Mouse (Mus musculus) MEL (cell line): ENCODE data around the gene Pecam1. TPM values are rescaled to one million over a fixed set of nuclear protein-coding genes. Genes with fewer than 3 reads are reported as not detected.

Experiments
- DNase-seq: peaks from one replicate; pipeline ENCODE4 v3.0.0; 2011; ENCODE audit warnings: low read depth, low spot score
- H3K27ac ChIP-seq: 2 replicates; pipeline ENCODE4 v1.5.1; 2012; ENCODE audit warnings: low read depth, mild to moderate bottlenecking, control low read depth, low read length, moderate library complexity; ENCODE audit not compliant: control insufficient read depth
- H3K27me3 ChIP-seq, 2 experiments: fragments of 150-350 bp in 1 of 2; sonication (generic) in 1 of 2; 2 replicates each; pipeline ENCODE4 v1.6.1; 2012; ENCODE audit warnings: low read length in 2 of 2, mild to moderate bottlenecking in 2 of 2, improper control_type of control experiment in 1 of 2, moderate library complexity in 1 of 2; ENCODE audit not compliant: insufficient read depth in 2 of 2, control insufficient read depth in 1 of 2
- H3K36me3 ChIP-seq, 2 experiments: 2 replicates each; pipeline ENCODE4 v1.6.1; 2012 to 2014; ENCODE audit warnings: low read length in 2 of 2, improper control_type of control experiment in 1 of 2, inconsistent platforms in 1 of 2, mild to moderate bottlenecking in 1 of 2; ENCODE audit not compliant: insufficient read depth in 2 of 2, control insufficient read depth in 1 of 2
- H3K4me1 ChIP-seq, 2 experiments: fragments of 150-350 bp in 1 of 2; sonication (generic) in 1 of 2; 2 replicates each; pipeline ENCODE4 v1.6.1; 2012; ENCODE audit warnings: low read length in 2 of 2, improper control_type of control experiment in 1 of 2, mild to moderate bottlenecking in 1 of 2; ENCODE audit not compliant: insufficient read depth in 2 of 2, control insufficient read depth in 1 of 2
- H3K4me3 ChIP-seq, 2 experiments: fragments of 150-350 bp in 1 of 2; sonication (generic) in 1 of 2; 2 replicates each; pipeline ENCODE4 v1.5.1; 2012; ENCODE audit warnings: low read depth in 2 of 2, low read length in 2 of 2, mild to moderate bottlenecking in 2 of 2, moderate library complexity in 2 of 2, control low read depth in 1 of 2, improper control_type of control experiment in 1 of 2; ENCODE audit not compliant: control insufficient read depth in 1 of 2, insufficient read depth in 1 of 2
- H3K79me2 ChIP-seq: 2 replicates; pipeline ENCODE4 v1.6.1; 2012; ENCODE audit warnings: mild to moderate bottlenecking, low read length, moderate library complexity; ENCODE audit not compliant: control insufficient read depth, poor library complexity, insufficient read depth
- H3K9ac ChIP-seq: 2 replicates; pipeline ENCODE4 v1.6.1; 2012; ENCODE audit warnings: low read depth, mild to moderate bottlenecking, control low read depth, low read length, moderate library complexity; ENCODE audit not compliant: control insufficient read depth, poor library complexity, severe bottlenecking
- H3K9me3 ChIP-seq: fragments of 150-350 bp; sonication (generic); replicated peaks from 2 replicates; pipeline ENCODE4 v1.6.1; 2012; ENCODE audit warnings: mild to moderate bottlenecking, low read length, improper control_type of control experiment, moderate library complexity; ENCODE audit not compliant: insufficient read depth
- CTCF ChIP-seq, 3 experiments: IDR thresholded peaks in 2 of 3; conservative IDR thresholded peaks in 1 of 3; 2 replicates each; pipeline ENCODE4 v1.5.1; 2011 to 2012; ENCODE audit warnings: low read length in 3 of 3, low read depth in 2 of 3, mild to moderate bottlenecking in 2 of 3, improper control_type of control experiment in 1 of 3, inconsistent platforms in 1 of 3, mixed read lengths in 1 of 3, moderate library complexity in 1 of 3; ENCODE audit not compliant: control insufficient read depth in 1 of 3, insufficient read depth in 1 of 3, poor library complexity in 1 of 3, severe bottlenecking in 1 of 3
- E2F4 ChIP-seq: IDR thresholded peaks from 2 replicates; pipeline ENCODE4 v1.6.1; 2011; ENCODE audit warnings: low read depth, low read length, improper control_type of control experiment, borderline replicate concordance
- ELF1 ChIP-seq: IDR thresholded peaks from 2 replicates; pipeline ENCODE4 v1.6.1; 2014; ENCODE audit warnings: low read depth, mild to moderate bottlenecking, inconsistent platforms, low read length, improper control_type of control experiment, moderate library complexity
- EP300 ChIP-seq, 2 experiments: IDR thresholded peaks; 2 replicates each; pipeline ENCODE4 v1.6.1; 2011; ENCODE audit warnings: improper control_type of control experiment in 2 of 2, low read length in 2 of 2, low read depth in 1 of 2, mild to moderate bottlenecking in 1 of 2
- GATA1 ChIP-seq: IDR thresholded peaks from 2 replicates; pipeline ENCODE4 v1.6.1; 2011; ENCODE audit warnings: low read depth, low read length, improper control_type of control experiment
- JUND ChIP-seq: IDR thresholded peaks from 2 replicates; pipeline ENCODE4 v1.6.1; 2011; ENCODE audit warnings: low read depth, mild to moderate bottlenecking, improper control_type of control experiment, low read length
- MAFK ChIP-seq: IDR thresholded peaks from 2 replicates; pipeline ENCODE4 v1.6.1; 2011; ENCODE audit warnings: low read depth, mild to moderate bottlenecking, low read length, improper control_type of control experiment, borderline replicate concordance
- MXI1 ChIP-seq: IDR thresholded peaks from 2 replicates; pipeline ENCODE4 v1.6.1; 2011; ENCODE audit warnings: mild to moderate bottlenecking, low read depth, low read length, improper control_type of control experiment
- MYB ChIP-seq: IDR thresholded peaks from 2 replicates; pipeline ENCODE4 v1.6.1; 2011; ENCODE audit warnings: mild to moderate bottlenecking, low read depth, low read length, improper control_type of control experiment
- POLR2A ChIP-seq, 2 experiments: IDR thresholded peaks; 2 replicates each; pipeline ENCODE4 v1.6.1; 2011 to 2012; ENCODE audit warnings: low read length in 2 of 2, mild to moderate bottlenecking in 2 of 2, control low read depth in 1 of 2, improper control_type of control experiment in 1 of 2, low read depth in 1 of 2, moderate library complexity in 1 of 2; ENCODE audit not compliant: control insufficient read depth in 1 of 2, insufficient read depth in 1 of 2, poor library complexity in 1 of 2
- POLR2AphosphoS2 ChIP-seq: IDR thresholded peaks from 2 replicates; pipeline ENCODE4 v1.6.1; 2011; ENCODE audit warnings: low read length, improper control_type of control experiment
- RCOR1 ChIP-seq: IDR thresholded peaks from 2 replicates; pipeline ENCODE4 v1.6.1; 2012; ENCODE audit warnings: low read depth, mild to moderate bottlenecking, inconsistent platforms, low read length, improper control_type of control experiment
- SMC3 ChIP-seq: IDR thresholded peaks from 2 replicates; pipeline ENCODE4 v1.6.1; 2011; ENCODE audit warnings: low read depth, low read length, improper control_type of control experiment
- TAL1 ChIP-seq: IDR thresholded peaks from 2 replicates; pipeline ENCODE4 v1.6.1; 2012; ENCODE audit warnings: mild to moderate bottlenecking, inconsistent platforms, low read length, moderate library complexity, mixed read lengths
- TBP ChIP-seq: IDR thresholded peaks from 2 replicates; pipeline ENCODE4 v1.8.0; 2011; ENCODE audit warnings: low read depth, low read length, improper control_type of control experiment
- TCF12 ChIP-seq: IDR thresholded peaks from 2 replicates; pipeline ENCODE4 v1.6.1; 2014; ENCODE audit warnings: low read depth, mild to moderate bottlenecking, inconsistent platforms, low read length, improper control_type of control experiment, moderate library complexity
- UBTF ChIP-seq: IDR thresholded peaks from 2 replicates; pipeline ENCODE4 v1.6.1; 2012; ENCODE audit warnings: low read depth, mild to moderate bottlenecking, inconsistent platforms, low read length, improper control_type of control experiment, moderate library complexity, borderline replicate concordance; ENCODE audit not compliant: insufficient read depth
- ZMIZ1 ChIP-seq: IDR thresholded peaks from 2 replicates; pipeline ENCODE4 v1.6.1; 2012; ENCODE audit warnings: low read depth, mild to moderate bottlenecking, inconsistent platforms, low read length, improper control_type of control experiment, moderate library complexity
- polyA plus RNA-seq, 2 experiments: library from polyadenylated mRNA; stranded (reverse) in 1 of 2; unstranded in 1 of 2; fragments of >175 nt in 1 of 2; fragments of >200 nt in 1 of 2; gene quantifications; 2 replicates each; pipeline versions ENCODE4 v1.2.1 to v1.2.4; 2012; ENCODE audit warnings: low replicate concordance in 2 of 2, low read depth in 1 of 2; ENCODE audit not compliant: insufficient read length in 2 of 2, insufficient read depth in 1 of 2, missing spikeins in 1 of 2
- total RNA-seq: library from RNA; depleted of rRNA; stranded (reverse); fragments of 300-350 nt; gene quantifications from 2 replicates; pipeline ENCODE4 v1.2.3, GENCODE M21; 2012

Pecam1 gene
- total and polyA plus RNA-seq, 3 experiments = 0.12 to 0.14 TPM; not detected in 1

DNA sequence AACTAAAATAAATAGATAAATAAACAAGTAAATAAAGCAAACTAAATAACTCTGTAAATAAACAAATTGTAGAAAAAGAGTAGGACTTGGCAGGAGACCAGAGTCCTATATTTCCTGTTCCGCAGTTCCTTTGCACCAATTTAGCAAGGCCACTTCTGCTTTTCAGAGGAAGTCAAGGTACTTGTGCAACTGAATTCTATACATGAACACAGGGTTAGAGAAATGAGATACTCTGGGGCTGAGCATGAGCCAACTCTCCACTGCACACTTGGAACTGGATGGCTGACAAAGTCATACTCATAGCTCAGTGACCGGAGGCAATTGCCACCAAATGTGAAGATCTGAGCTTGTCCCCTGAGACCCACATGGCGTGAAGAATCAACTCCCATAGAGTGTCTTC is 8.6 kb upstream of the Pecam1 start (continued):
- TF ChIP-seq POLR2A (IDR thresholded peaks at IDR 0.05; ENCODE audit: control insufficient read depth in 1 of 2, insufficient read depth in 1 of 2, low read depth in 1 of 2, low read length in 2 of 2, poor library complexity in 1 of 2) (no peak), JUND (no peak), CTCF (IDR thresholded peaks at IDR 0.05 in 2 of 3, conservative IDR thresholded peaks at IDR 0.05 in 1 of 3; ENCODE audit: control insufficient read depth in 1 of 3, insufficient read depth in 1 of 3, low read depth in 2 of 3, low read length in 3 of 3, poor library complexity in 1 of 3, severe bottlenecking in 1 of 3) (no peak), ELF1 (peak; percentile 75), POLR2AphosphoS2 (no peak), TBP (no peak), MXI1 (peak; percentile 69; the same call in 1 of the 2 replicates), MAFK (no peak), E2F4 (no peak), UBTF (no peak), TCF12 (peak; percentile 44; the same call in 1 of the 2 replicates)

DNA sequence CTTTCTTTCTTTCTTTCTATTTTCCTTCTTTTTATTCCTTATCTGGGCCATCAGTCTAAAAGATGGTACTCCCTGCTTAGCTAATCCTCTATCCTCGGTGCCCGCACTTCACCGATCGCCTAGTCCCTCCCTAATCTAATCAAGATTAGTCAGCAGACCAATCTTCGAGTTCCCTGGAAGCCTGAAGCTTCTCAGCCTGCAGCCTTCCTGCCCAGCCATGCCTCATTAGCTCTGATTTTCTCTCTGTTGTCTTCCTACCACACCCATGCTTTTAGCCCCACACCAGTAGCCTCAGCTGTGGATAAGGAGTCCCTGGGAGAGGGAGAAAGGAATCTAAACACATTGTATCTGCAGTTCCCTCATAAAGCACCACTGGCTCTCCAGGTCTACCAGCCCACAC is 5.2 kb upstream of the Pecam1 start:
- H3K27ac ChIP-seq = no peak overlapping the region
- H3K4me3 ChIP-seq = no peak overlapping the region
- TF ChIP-seq CTCF (IDR thresholded peaks at IDR 0.05 in 2 of 3, conservative IDR thresholded peaks at IDR 0.05 in 1 of 3; ENCODE audit: control insufficient read depth in 1 of 3, insufficient read depth in 1 of 3, low read depth in 2 of 3, low read length in 3 of 3, poor library complexity in 1 of 3, severe bottlenecking in 1 of 3) (no peak), MYB (no peak), GATA1 (0 out of 2 replicates have a peak, but pooled peaks have one; percentile 7), ELF1 (no peak), RCOR1 (no peak), TAL1 (no peak), SMC3 (no peak), MXI1 (no peak)
- TF ChIP-seq, all 39 proteins: peak for 1
- no peak for DNase-seq
- H3K36me3 ChIP-seq = peaks cover 0 to 37% of the 10 kb centered on the region in 2 experiments; a peak in 2 of 4 replicates
- no peaks in the 10 kb centered on the region for H3K9me3 ChIP-seq
- no peaks in the 10 kb centered on the region for H3K27me3 ChIP-seq
- no peaks in the 10 kb centered on the region for H3K79me2 ChIP-seq
- peaks cover 8 to 47% of the 10 kb centered on the region in 2 experiments for H3K4me1 ChIP-seq
- H3K9ac ChIP-seq = no peak overlapping the region

DNA sequence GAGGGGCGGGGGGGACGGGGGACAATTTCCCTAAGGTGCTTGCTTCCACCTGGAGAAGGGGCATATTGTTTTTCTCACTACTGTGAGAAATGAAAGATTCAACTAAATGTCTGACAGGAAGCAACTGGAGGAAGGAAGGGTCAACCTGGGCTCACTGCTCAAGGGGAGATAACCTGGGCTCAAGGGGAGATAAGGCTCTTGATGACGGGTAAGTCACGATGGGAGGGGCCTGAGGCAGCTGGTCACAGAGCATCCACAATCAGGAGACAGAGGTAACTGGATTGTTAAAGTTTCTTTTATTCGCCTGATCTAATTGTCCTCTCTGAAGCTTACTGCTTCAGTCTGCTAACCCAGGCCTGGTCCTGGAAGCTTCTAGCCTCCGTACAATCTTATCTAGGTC is 2.9 kb upstream of the Pecam1 start:
- Histone ChIP-seq H3K4me3 (no peak overlapping the region), H3K27ac (no peak overlapping the region), H3K9me3 (no peaks in the 10 kb centered on the region), H3K36me3 (peaks cover 0 to 24% of the 10 kb centered on the region in 2 experiments; a peak in 2 of 4 replicates), H3K27me3 (no peaks in the 10 kb centered on the region), H3K9ac (no peak overlapping the region), H3K79me2 (no peaks in the 10 kb centered on the region), H3K4me1 (peaks cover 0 to 34% of the 10 kb centered on the region in 2 experiments; a peak in 2 of 4 replicates)
- TF ChIP-seq ZMIZ1 = no peak
- TF ChIP-seq GATA1 = peak; percentile 70
- peak in 1 of 2 experiments; percentile 30; a peak in 2 of 4 replicates for TF ChIP-seq EP300 (IDR thresholded peaks at IDR 0.05; ENCODE audit: low read depth in 1 of 2, low read length in 2 of 2)
- DNase-seq = no peak
